Comparison of ENCODE assay signal across 1 mouse cellular context in the genomic region with DNA sequence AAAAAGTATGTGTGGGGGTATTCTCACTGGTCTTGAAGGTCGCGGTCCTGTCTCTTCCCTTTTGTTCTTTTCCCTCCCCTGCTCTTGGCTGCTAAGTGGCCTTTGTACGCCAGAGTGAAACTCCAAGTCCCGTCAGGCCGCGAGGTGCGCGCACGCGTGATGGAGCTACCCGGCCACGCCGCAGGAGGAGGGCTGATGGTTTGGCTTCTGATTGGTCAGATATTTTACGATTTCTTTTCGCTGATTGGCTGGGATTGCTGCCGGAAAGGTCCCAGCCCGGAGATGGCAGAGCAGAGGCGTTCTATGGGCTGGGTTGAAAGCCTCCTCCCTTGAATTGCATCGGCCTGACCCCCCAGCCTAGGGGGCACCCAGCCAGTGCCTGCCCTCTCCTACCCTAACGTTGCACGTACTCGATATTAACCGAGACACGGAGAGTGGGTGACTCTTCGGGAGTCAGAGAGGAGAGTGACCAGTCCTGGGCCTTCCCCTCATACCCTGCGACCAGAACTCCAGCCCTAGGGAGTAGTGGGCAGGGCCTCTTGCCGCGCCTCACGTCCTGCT.
A peak's percentile ranks its signal among the peaks of the same experiment; 100 is the strongest.
TF ChIP-seq lines count a peak whose summit lies in the region.

No protein-coding gene starts in this region.

TF ChIP-seq in CH12.LX, 34 proteins besides CTCF, POLR2A, EP300 and RAD21 (continued from another document):
- TF ChIP-seq CHD2 (IDR thresholded peaks at IDR 0.05; ENCODE audit: low read length) (peak; percentile 62), ZMIZ1 (IDR thresholded peaks at IDR 0.05; ENCODE audit: low read depth, low read length) (peak; percentile 44; the same call in 1 of the 2 replicates), UBTF (IDR thresholded peaks at IDR 0.05; ENCODE audit: low read depth, low read length) (no peak), SIN3A (IDR thresholded peaks at IDR 0.05; ENCODE audit: low read length) (peak; percentile 49), PAX5 (IDR thresholded peaks at IDR 0.05; ENCODE audit: low read length) (no peak), MAX (IDR thresholded peaks at IDR 0.05; ENCODE audit: low read length) (peak; percentile 65), NELFE (IDR thresholded peaks at IDR 0.05; ENCODE audit: low read depth, low read length) (peak; percentile 42), NRF1 (IDR thresholded peaks at IDR 0.05; ENCODE audit: low read depth, low read length) (peak; percentile 88), BHLHE40 (IDR thresholded peaks at IDR 0.05; ENCODE audit: low read depth, low read length) (0 out of 2 replicates have a peak, but pooled peaks have one; percentile 3), TBP (conservative IDR thresholded peaks at IDR 0.05; ENCODE audit: low read depth, low read length) (peak; percentile 69; the same call in 1 of the 2 replicates), ELF1 (IDR thresholded peaks at IDR 0.05; ENCODE audit: low read depth, low read length) (peak; percentile 86), SMC3 (IDR thresholded peaks at IDR 0.05; ENCODE audit: low read depth, low read length) (no peak), ZKSCAN1 (IDR thresholded peaks at IDR 0.05; ENCODE audit: borderline replicate concordance, low read depth, low read length) (no peak), USF1 (IDR thresholded peaks at IDR 0.05; ENCODE audit: low read depth, low read length) (no peak)
